Mouse (Mus musculus): ENCODE data around the gene Sp140.
"Not testable (repeated sequence)": the region's sequence is repeated elsewhere in the genome, so short reads cannot be mapped to it uniquely, and the experiment has no call there.

- not testable (repeated sequence) for TF ChIP-seq CTCF (IDR thresholded peaks at IDR 0.05; ENCODE audit: low read depth); EP300 (optimal IDR thresholded peaks at IDR 0.05)
Measured at GRCm38 (mm10) chr1:85580578-85580977, 19.6 kb upstream of the Sp140 start.
